Mouse (Mus musculus) cerebellum, adult 2 months (tissue): ENCODE measurements at regions not wholly inside any gene's neighbourhood (a gene's known extent, or its start where the extent isn't known, plus 50 kb on each side); places are given as distances from the start of the nearest gene placed in this dataset.

Source experiments
- CTCF ChIP-seq: fragments of 200-500 bp; IDR thresholded peaks from 2 replicates; pipeline ENCODE4 v1.5.1; 2011; ENCODE audit warnings: low read depth, mild to moderate bottlenecking, control low read depth, low read length, moderate library complexity, borderline replicate concordance; ENCODE audit not compliant: insufficient read depth
- POLR2A ChIP-seq: fragments of 200-500 bp; IDR thresholded peaks from 2 replicates; pipeline ENCODE4 v1.6.1; 2011; ENCODE audit warnings: low read length, control low read depth, borderline replicate concordance; ENCODE audit not compliant: insufficient read depth

- TF ChIP-seq POLR2A (no peak), CTCF (no peak)
Measured at GRCm38 (mm10) chr1:76212486-76212885, 666.4 kb downstream of the Slc4a3 start.
